Mouse (Mus musculus): ENCODE results near the gene Mknk1. TPM values are rescaled to one million over a fixed set of nuclear protein-coding genes. Genes with fewer than 3 reads are reported as not detected.

The Mknk1 gene
- total RNA-seq, 2 experiments from 2014 or later = 37.6 to 38.7 TPM

- DNase-seq (ENCODE audit: extremely low spot score in 1 of 2, low spot score in 2 of 2) = no peak
- no peak overlapping the region for H3K27ac ChIP-seq
- intact Hi-C loops (cut with DNase I) = no loop called here
- TF ChIP-seq CTCF (IDR thresholded peaks at IDR 0.05) = no peak
- no peak overlapping the region for H3K4me3 ChIP-seq
These were observed 9.1 kb downstream of the Mknk1 start for GRCm38 (mm10) chr4:115848083-115848482.

DNA sequence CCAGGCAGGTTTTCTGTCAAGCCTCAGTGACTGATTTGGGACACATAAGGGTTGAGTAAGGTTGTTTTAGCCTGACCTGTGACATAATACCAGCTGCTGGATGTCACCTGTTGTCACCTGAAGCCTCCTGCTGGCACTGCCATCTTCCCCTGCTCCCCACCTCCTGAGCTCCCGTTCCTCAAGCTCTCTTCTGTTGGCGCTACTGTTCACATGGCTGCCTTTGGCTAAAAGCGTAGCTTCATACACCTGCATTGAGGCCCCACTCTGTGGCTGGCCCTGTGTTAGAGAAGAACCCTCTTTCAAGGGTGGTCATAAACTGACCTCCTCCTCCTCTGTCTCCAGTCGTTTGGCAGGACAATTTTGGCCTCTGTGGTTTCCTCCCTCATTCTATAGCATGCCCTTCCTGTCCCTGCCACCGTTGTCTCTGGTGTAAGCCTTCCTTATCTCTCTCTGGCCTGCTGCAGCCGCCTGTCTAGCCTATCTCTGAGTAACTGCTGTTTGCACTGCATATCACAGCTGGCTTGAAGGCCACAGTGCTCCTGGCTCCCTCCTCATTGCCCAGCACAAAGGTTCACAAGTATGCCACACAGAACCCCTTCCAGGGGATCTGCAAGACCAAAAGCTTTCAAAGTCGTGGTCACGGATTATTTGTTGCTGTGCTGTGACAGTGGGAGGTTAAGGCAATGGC lies 10.1 kb downstream of the Mknk1 start:
- intact Hi-C loops (cut with DNase I) = no loop called here
- DNase-seq (ENCODE audit: extremely low spot score in 1 of 2, low spot score in 2 of 2) = no peak
- Histone ChIP-seq H3K4me3 (no peak overlapping the region), H3K27ac (no peak overlapping the region)
- no peak for TF ChIP-seq CTCF (IDR thresholded peaks at IDR 0.05)

DNA sequence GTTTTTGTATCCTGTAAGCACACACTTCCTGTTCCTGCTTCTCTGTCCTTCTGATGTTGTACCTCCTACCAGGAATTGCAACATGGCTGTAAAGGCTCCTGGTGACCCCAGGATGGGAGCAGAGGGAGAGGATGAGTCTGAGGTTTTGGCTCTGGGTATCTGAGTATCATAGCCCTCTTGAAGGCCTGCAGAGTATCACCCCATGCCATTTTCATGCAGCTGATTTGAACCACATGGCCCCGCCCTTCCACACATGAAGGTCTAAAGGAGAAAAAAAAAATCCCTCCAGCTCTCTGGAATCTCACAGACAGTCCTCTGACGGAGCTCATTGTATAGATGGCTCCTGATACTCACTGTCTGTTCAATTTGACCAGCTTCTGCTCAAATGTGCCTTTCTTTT lies 11.1 kb downstream of the Mknk1 start:
- DNase-seq (ENCODE audit: extremely low spot score in 1 of 2, low spot score in 2 of 2) = no peak
- intact Hi-C loops (cut with DNase I) = no loop called here
- no peak for TF ChIP-seq CTCF (IDR thresholded peaks at IDR 0.05)
- Histone ChIP-seq H3K4me3 (no peak overlapping the region), H3K27ac (no peak overlapping the region)

- TF ChIP-seq CTCF (IDR thresholded peaks at IDR 0.05) = no peak
- Histone ChIP-seq H3K27ac (no peak overlapping the region), H3K4me3 (no peak overlapping the region)
- no peak for DNase-seq (ENCODE audit: extremely low spot score in 1 of 2, low spot score in 2 of 2)
- intact Hi-C loops (cut with DNase I) = no loop called here
These were observed 11.6 kb downstream of the Mknk1 start for GRCm38 (mm10) chr4:115850631-115851030.

DNA sequence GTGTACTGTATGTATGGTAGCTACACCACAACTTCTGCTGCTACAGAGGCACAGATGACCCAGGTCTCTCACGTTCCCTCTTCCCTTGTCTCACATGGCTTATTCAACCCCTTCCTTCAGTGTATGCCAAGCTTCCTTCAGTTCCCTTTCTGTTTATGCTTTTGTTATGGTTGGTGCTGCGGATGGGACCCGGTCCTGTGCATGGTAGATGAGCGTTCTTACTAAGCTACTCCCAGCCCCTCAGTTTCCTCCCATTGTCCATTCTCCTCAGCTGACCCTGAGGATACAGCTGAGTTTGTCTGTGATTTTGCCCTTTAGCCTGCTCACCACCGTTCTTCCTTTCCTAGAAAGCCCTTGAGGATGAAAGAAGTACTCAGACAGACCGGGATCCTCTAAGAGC lies 12.6 kb downstream of the Mknk1 start:
- Histone ChIP-seq H3K4me3 (no peak overlapping the region), H3K27ac (no peak overlapping the region)
- TF ChIP-seq CTCF (IDR thresholded peaks at IDR 0.05) = no peak
- DNase-seq (ENCODE audit: extremely low spot score in 1 of 2, low spot score in 2 of 2) = no peak
- intact Hi-C loops (cut with DNase I) = no loop called here

DNA sequence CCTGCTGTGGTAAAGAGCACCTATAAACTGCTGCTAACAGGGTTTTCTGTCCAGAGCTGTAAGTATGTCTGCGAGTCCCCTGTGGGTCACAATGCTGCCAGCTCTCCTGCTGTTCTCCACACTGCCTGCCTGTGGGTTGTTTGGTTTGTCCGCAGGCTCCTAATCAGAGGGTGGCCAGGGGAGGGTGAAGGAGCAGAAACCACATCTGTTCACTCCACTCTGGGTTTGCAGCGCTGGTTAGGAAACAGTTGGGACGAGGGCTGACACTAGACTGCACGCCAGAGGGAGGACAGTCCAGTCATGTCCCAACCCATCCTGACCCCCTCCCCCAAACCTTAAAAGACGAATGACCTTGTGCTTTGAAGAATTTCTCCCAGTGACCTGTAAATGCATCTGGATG lies 16.1 kb downstream of the Mknk1 start:
- no peak for TF ChIP-seq CTCF (IDR thresholded peaks at IDR 0.05)
- intact Hi-C loops (cut with DNase I) = no loop called here
- Histone ChIP-seq H3K4me3 (no peak overlapping the region), H3K27ac (no peak overlapping the region)
- DNase-seq (ENCODE audit: extremely low spot score in 1 of 2, low spot score in 2 of 2) = no peak

DNA sequence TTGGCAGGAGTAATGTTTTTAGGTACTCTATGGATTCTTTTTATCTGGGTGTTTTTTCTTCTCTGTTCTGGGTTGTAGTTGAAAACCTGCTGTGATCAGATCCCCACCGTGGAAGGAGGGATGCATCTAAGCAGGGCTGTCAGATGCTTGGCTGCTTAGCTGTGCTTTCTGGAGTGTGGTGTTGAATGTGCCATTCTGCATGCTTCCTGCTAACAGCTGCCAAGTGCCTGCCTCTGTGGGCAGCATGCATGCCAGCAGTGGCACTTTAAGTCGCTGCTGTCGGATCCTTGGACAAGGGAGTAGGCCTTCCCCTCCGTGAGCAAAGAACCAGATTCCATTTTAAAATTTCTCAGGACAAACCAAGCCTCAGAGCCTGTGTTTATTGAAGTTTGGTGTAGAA lies 16.6 kb downstream of the Mknk1 start:
- Histone ChIP-seq H3K4me3 (no peak overlapping the region), H3K27ac (no peak overlapping the region)
- TF ChIP-seq CTCF (IDR thresholded peaks at IDR 0.05) = no peak
- DNase-seq (ENCODE audit: extremely low spot score in 1 of 2, low spot score in 2 of 2) = no peak
- intact Hi-C loops (cut with DNase I) = no loop called here

DNA sequence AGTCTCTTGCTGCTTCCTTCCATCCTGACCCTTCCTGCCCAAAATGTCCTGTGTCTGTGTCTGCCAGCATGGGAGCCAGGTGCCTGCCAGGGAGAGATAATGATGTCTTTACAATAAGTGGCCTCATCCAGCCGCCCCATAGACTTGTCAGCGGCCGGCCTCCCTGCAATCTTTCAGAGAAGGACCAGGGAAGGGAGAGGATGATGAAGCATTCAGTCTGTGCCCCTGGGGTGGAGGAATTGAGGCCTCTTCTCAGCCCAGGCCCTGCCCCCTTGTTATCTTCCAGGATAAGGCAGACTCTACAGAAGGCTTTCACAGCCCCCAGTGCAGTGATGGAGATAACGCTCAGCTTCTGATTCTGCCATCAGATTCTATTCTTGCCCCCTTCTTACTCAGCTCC lies 17.3 kb downstream of the Mknk1 start:
- no peak for DNase-seq (ENCODE audit: extremely low spot score in 1 of 2, low spot score in 2 of 2)
- no peak for TF ChIP-seq CTCF (IDR thresholded peaks at IDR 0.05)
- Histone ChIP-seq H3K4me3 (no peak overlapping the region), H3K27ac (no peak overlapping the region)
- intact Hi-C loops (cut with DNase I) = no loop called here

- no peak overlapping the region for H3K27ac ChIP-seq
- DNase-seq (ENCODE audit: extremely low spot score in 1 of 2, low spot score in 2 of 2) = no peak
- no peak overlapping the region for H3K4me3 ChIP-seq
- TF ChIP-seq CTCF (IDR thresholded peaks at IDR 0.05) = no peak
- intact Hi-C loops (cut with DNase I) = no loop called here
These were observed 18.4 kb downstream of the Mknk1 start for GRCm38 (mm10) chr4:115857293-115857883.

DNA sequence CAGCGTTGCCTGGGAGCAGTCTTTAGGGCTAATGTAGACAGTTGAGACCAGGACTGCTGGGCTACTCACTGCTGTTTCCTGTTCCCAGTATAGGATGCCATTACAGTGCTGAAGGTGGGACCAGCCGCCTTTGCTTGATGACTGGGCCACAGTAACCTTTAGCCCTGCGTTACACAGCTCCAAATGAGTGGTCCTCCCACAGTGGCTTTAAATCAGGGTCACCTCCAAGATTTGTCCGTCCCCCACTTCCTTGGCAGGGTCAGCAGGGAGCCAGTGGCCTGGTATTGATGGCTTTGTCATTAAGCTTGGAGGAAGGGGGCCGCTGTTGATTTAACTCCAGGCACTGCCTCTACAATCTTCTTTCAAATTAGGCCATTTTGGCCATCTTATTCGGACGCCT lies 24.4 kb downstream of the Mknk1 start:
- Histone ChIP-seq H3K4me3 (no peak overlapping the region), H3K27ac (no peak overlapping the region)
- no peak for TF ChIP-seq CTCF (IDR thresholded peaks at IDR 0.05)
- intact Hi-C loops (cut with DNase I) = no loop called here
- no peak for DNase-seq (ENCODE audit: extremely low spot score in 1 of 2, low spot score in 2 of 2)

DNA sequence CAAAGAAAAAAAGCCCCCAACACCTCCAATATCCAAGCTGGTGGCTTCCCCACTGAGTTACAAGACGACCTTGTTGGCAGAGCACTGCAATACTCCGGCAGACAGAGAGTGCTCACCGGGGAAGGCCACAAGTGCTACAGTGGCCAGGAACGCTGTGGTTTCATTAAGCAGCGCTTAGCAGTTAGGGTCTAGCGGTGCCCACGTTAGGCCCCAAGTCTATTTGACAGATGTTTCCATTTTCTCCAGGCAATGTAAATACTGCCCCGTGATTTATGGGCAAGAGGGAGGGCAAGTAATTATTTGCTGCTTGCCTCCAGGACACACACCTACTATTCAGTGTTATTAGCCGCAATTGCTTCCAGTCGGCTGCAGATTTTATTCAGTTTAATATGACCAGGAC lies 24.9 kb downstream of the Mknk1 start:
- H3K4me3 ChIP-seq = no peak overlapping the region
- H3K27ac ChIP-seq = no peak overlapping the region
- no peak for DNase-seq (ENCODE audit: extremely low spot score in 1 of 2, low spot score in 2 of 2)
- intact Hi-C loops (cut with DNase I) = no loop called here
- no peak for TF ChIP-seq CTCF (IDR thresholded peaks at IDR 0.05)

GRCm38 (mm10) chr4:115869512-115870210 lies 30.7 kb downstream of the Mknk1 start:
- Histone ChIP-seq H3K4me3 (no peak overlapping the region), H3K27ac (no peak overlapping the region)
- no peak for DNase-seq (ENCODE audit: extremely low spot score in 1 of 2, low spot score in 2 of 2)
- TF ChIP-seq CTCF (IDR thresholded peaks at IDR 0.05) = no peak
- intact Hi-C loops (cut with DNase I) = no loop called here
